Mouse (Mus musculus) spleen, postnatal 36 days (tissue): Measurements from ENCODE around the gene Gli3.

Source experiments
- DNase-seq, 2 experiments: peaks; one replicate each; pipeline ENCODE4 v3.0.0; 2022; ENCODE audit warnings: low spot score in 2 of 2, mixed read lengths in 1 of 2

Gene Gli3

GRCm38 (mm10) chr13:15721446-15721845, 258.4 kb downstream of the Gli3 start:
- DNase-seq = no peak

GRCm38 (mm10) chr13:15722766-15723379, 259.8 kb downstream of the Gli3 start:
- no peak for DNase-seq

GRCm38 (mm10) chr13:15724723-15725122, 261.7 kb downstream of the Gli3 start:
- DNase-seq = no peak

- DNase-seq = no peak
Observed at GRCm38 (mm10) chr13:15741771-15742170, 278.7 kb downstream of the Gli3 start.

GRCm38 (mm10) chr13:15742308-15742707, 279.3 kb downstream of the Gli3 start:
- DNase-seq = no peak

GRCm38 (mm10) chr13:15742777-15743176, 279.7 kb downstream of the Gli3 start:
- DNase-seq = no peak

- DNase-seq = peak; percentile 5 to 15
Observed at GRCm38 (mm10) chr13:15758835-15759632, 296.0 kb downstream of the Gli3 start.

GRCm38 (mm10) chr13:15759633-15760441, 296.8 kb downstream of the Gli3 start:
- DNase-seq = no peak

GRCm38 (mm10) chr13:15762291-15762690, 299.3 kb downstream of the Gli3 start:
- no peak for DNase-seq

GRCm38 (mm10) chr13:15762901-15763417, 299.9 kb downstream of the Gli3 start:
- DNase-seq = no peak

GRCm38 (mm10) chr13:15777624-15778023, 314.6 kb downstream of the Gli3 start:
- DNase-seq = no peak
